Mouse (Mus musculus) mouse trophoblast stem cell (cell line): Measurements from ENCODE around the gene Emsy.

Experiments
- in situ Hi-C, 2 experiments: fragments of 300-500 bp; cut with MseI, MboI; formaldehyde crosslinking; loops; 2 replicates in 1 of 2; 3 replicates in 1 of 2; pipeline ENCODE4 v1.15.1; 2025

The Emsy gene

GRCm38 (mm10) chr7:98656531-98657221 lies at the start of gene Emsy:
Gene Emsy, minus strand, starts transcription at chr7:98656783.
- in situ Hi-C loops, result no loop called here

GRCm38 (mm10) chr7:98704276-98704675 lies 47.7 kb upstream of the Emsy start:
- in situ Hi-C loops, result no loop called here

- in situ Hi-C loops, result no loop called here
Measured at GRCm38 (mm10) chr7:98703365-98703881, 46.8 kb upstream of the Emsy start.

GRCm38 (mm10) chr7:98702283-98703240 lies 46.0 kb upstream of the Emsy start, which contains the start of gene Thap12:
Gene Thap12, plus strand, starts transcription at chr7:98703103.
- in situ Hi-C loops, result no loop called here

- in situ Hi-C loops, result no loop called here
Measured at GRCm38 (mm10) chr7:98701771-98702170, 45.2 kb upstream of the Emsy start.

- in situ Hi-C loops, result loop anchor here in 1 of 2 experiments (10.0 kb wide), 1 partner anchor 214 kb away; the partner anchor contains the start of gene Lrrc32
Measured at GRCm38 (mm10) chr7:98698590-98698989, 42.0 kb upstream of the Emsy start.

GRCm38 (mm10) chr7:98698041-98698440 lies 41.5 kb upstream of the Emsy start:
- in situ Hi-C loops, result loop anchor here in 1 of 2 experiments (10.0 kb wide), 1 partner anchor 213 kb away; the partner anchor contains the start of gene Lrrc32

- in situ Hi-C loops, result loop anchor here in 1 of 2 experiments (10.0 kb wide), 1 partner anchor 213 kb away; the partner anchor contains the start of gene Lrrc32
Measured at GRCm38 (mm10) chr7:98697496-98697895, 40.9 kb upstream of the Emsy start.

GRCm38 (mm10) chr7:98694046-98694445 lies 37.5 kb upstream of the Emsy start:
- in situ Hi-C loops, result loop anchor here in 1 of 2 experiments (10.0 kb wide), 1 partner anchor 209 kb away; the partner anchor contains the start of gene Lrrc32

- in situ Hi-C loops, result loop anchor here in 1 of 2 experiments (10.0 kb wide), 1 partner anchor 208 kb away; the partner anchor contains the start of gene Lrrc32
Measured at GRCm38 (mm10) chr7:98692761-98693546, 36.4 kb upstream of the Emsy start.

GRCm38 (mm10) chr7:98690831-98691230 lies 34.2 kb upstream of the Emsy start:
- in situ Hi-C loops, result loop anchor here in 1 of 2 experiments (10.0 kb wide), 1 partner anchor 206 kb away; the partner anchor contains the start of gene Lrrc32

GRCm38 (mm10) chr7:98690126-98690525 lies 33.5 kb upstream of the Emsy start:
- in situ Hi-C loops, result loop anchor here in 1 of 2 experiments (10.0 kb wide), 1 partner anchor 205 kb away; the partner anchor contains the start of gene Lrrc32

- in situ Hi-C loops, result no loop called here
Measured at GRCm38 (mm10) chr7:98685895-98686294, 29.3 kb upstream of the Emsy start.

- in situ Hi-C loops, result no loop called here
Measured at GRCm38 (mm10) chr7:98682821-98683220, 26.2 kb upstream of the Emsy start.

GRCm38 (mm10) chr7:98680691-98681090 lies 24.1 kb upstream of the Emsy start:
- in situ Hi-C loops, result no loop called here

GRCm38 (mm10) chr7:98678441-98678840 lies 21.9 kb upstream of the Emsy start:
- in situ Hi-C loops, result no loop called here

GRCm38 (mm10) chr7:98677511-98677910 lies 20.9 kb upstream of the Emsy start:
- in situ Hi-C loops, result no loop called here

GRCm38 (mm10) chr7:98674344-98674743 lies 17.8 kb upstream of the Emsy start:
- in situ Hi-C loops, result no loop called here

- in situ Hi-C loops, result no loop called here
Measured at GRCm38 (mm10) chr7:98672241-98672955, 15.8 kb upstream of the Emsy start.

- in situ Hi-C loops, result no loop called here
Measured at GRCm38 (mm10) chr7:98671416-98671815, 14.8 kb upstream of the Emsy start.
